Mouse (Mus musculus): ENCODE data around the gene Ikbke. TPM values are rescaled to one million over a fixed set of nuclear protein-coding genes. Genes with fewer than 3 reads are reported as not detected.
"Not testable (repeated sequence)": the region's sequence is repeated elsewhere in the genome, so short reads cannot be mapped to it uniquely, and the experiment has no call there.

Ikbke gene
- total RNA-seq, 2 experiments from 2014 or later, result 0.95 to 1.9 TPM

GRCm38 (mm10) chr1:131281731-131282130 is 2.3 kb upstream of the Ikbke start:
- DNase-seq, result no peak

- DNase-seq, result no peak
Observed at GRCm38 (mm10) chr1:131280280-131280679, 874 bp upstream of the Ikbke start.

DNA sequence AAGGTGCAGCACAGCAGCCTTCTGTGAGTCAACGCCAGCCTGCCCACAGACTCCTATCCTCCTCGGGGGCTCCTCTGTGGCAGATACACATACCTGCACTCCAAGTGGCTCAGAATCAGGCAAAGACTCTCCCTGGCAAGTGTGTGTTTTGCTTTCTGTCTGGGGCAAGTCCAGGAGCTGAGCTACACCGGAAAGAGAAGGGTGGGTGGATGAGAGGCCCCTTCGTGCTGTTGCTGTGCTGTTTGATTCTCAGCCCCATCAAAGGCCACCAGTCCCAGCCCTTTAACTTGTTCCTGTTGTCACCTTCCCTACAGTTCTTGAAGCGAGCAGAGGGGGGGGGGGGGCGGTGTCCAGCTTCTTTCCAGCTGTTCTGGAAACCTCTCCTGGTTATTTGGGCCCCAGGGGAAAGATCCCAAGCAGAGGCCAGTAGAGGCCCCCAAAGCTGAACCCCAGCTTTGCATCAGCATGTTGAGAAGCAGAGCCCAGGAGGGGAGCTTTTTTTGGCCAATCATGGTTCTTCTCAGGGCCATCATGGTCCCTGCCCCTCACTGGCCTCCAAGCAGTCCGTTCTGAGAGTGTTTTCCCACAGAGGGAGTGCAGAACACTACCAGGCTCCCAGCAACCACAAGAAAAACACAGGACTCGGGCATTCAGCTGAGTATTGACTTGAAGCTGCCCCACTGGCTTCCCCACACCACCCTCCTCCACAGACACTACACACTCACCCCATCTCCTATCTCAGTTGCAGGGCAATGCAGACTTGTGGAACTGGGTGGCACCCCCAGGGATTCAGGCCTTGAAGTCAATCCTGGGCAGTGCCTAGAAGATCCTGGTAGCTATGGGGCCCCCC is 575 bp downstream of the Ikbke start:
- no peak for DNase-seq

DNA sequence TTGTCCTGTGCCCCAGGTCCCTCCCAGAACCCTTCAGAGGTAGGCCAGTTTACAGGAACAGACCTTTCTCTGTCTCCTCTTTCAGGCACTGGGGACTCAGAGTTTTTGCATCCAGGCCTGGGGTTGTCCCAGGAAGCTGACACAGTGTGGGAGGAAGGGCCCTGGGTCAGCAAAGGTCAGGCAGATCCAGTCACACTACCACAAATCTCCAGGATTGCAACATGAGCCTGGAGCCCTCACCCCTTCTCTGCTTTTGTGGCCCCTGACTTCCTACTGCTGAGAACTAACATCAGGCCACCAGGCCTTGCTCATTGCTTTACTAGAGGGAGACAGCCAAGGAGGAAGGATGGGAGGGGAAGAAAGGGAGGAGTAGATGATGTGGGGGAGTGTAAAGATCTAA is 2.6 kb downstream of the Ikbke start:
- no peak for DNase-seq

- DNase-seq, result no peak
Observed at GRCm38 (mm10) chr1:131275577-131275976, 3.8 kb downstream of the Ikbke start.

GRCm38 (mm10) chr1:131274725-131275539 is 4.5 kb downstream of the Ikbke start:
- DNase-seq, result no peak

DNA sequence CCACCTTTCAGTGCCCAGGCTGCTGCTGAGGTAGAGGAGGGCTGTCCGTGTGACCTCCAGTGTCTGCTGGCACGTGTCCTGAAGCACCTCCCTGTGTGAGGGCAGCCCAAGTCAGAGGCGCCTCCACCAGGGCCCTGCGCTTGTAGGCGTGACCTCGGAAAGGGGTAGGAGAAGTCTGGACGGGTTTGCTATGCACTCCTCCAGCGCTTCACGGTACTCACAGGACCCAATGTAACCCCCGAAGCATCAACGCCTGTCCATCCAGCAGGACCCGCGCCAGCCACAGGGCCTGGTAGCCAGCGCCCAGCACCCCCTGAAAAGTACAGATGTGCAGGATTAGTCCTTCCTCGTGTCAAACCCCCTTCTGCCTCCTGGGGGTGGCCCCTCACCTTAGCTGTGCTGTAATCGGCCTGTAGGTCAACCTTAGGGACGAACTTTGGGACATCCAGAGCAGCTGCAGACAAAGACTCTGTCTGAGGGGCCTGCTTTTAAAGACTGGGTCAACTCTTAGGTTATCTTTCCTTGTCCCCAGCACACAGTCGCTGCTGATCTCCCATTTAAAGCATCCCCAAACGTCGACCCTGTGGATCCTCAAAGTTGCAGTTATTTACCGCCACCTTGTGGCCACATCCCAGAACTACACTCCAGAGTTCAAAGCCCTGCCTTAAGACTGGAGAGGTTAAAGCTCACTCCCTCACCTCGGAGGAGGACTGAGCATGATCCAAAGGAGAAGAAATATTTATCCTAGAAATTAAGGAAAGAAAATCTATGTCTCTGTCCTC is 9.4 kb downstream of the Ikbke start:
- no peak for DNase-seq

- DNase-seq, result no peak
Observed at GRCm38 (mm10) chr1:131268776-131269175, 10.6 kb downstream of the Ikbke start.

DNA sequence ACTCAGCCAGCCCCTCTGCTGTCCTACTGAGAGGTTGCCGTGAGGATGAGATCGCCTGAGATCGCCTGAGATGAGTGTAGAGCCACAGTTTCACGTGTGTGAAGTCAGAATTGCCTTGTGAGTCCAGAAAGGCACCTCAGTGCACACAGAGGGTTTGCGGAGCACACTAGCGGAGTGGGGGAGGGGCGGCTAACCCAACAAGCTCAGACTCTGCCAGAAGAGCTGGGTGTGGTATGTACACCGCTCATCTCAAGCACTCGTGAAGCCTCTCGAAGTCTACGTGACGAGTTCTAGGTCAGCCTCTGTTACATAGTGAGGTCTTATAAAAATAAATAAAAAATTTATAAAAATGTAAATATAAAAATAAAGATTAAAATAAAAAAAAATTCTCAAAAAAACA is 15.5 kb downstream of the Ikbke start:
- no peak for DNase-seq

DNA sequence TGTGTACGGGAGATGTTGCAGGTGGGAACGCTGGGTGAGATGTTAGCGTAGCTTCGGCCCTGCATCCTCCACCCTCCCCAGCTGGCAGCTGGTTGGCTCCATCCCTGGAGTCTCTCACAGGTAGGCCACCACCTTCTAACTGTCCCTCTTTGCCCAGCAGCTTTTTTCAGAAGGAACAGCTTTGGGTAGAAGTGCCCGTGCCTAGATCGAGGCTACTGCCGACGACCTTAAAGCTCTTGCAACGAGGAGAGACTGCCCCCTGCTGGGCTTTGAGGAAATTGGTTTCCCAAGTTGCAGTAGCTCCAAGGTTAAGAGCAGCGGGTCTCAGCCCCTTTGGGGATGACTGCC is 19.1 kb downstream of the Ikbke start:
- DNase-seq, result no peak

DNA sequence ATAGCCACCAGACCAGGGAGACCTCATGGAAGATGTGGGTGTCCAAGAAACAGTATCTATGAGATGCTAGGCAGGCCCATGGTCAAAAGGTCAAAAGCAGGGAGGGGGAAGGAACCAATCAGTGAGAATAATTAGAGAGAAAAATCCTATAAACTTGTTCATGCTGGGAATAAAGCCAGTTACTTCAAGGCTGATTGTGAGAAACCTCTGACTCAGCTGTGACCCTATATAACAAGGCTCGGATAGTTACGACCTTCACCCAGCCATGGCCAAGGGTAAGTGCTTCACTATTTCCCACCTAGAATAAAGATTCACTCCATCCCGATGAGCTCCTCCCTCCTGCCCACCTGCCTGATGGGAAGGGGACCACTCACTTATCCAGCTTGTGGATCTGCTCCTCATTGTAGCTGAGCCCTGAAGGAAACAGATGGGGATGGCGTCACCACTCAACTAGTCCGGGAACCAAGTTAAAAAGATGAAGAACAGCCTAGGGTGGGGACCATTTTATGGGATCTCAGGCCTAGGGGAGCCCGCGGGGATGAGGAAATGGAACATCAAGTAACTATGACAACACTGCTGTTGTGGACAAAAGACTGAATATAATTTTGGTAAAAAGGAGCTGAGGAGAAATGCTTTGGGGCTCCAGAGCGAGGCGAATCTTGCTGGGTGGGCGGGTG is 19.6 kb downstream of the Ikbke start:
- no peak for DNase-seq

- DNase-seq, result no peak
Observed at GRCm38 (mm10) chr1:131257288-131257687, 22.1 kb downstream of the Ikbke start.

DNA sequence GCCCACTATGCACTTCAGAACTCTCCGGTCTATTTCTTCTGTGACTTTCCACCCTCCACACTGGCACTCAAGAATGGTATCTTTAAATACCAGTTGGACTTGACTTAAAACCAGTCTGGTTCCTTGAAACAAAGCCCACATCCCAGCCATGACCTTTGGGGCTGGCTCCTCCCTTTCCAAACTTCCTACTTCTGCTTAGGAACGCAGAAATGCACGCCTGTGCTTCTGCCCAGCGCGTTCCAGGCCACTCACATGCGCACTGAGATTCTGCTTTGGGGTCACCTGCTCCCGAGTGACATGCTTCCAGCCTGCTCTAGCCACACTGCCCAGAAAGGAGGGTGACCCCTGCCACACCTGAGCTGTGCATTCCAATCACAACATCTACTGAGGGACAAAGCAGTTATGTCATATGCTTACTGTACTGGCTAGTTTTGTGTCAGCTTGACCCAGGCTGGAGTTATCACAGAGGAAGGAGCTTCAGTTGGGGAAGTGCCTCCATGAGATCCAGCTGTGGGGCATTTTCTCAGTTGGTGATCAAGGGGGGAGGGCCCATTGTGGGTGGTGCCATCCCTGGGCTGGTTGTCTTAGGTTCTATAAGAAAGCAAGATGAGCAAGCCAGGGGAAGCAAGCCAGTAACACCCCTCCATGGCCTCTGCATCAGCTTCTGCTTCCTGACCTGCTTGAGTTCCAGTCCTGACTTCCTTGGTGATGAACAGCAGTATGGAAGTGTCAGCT is 26.7 kb downstream of the Ikbke start:
- not testable (repeated sequence) for DNase-seq

- no peak for DNase-seq
Observed at GRCm38 (mm10) chr1:131246433-131247395, 32.7 kb downstream of the Ikbke start.

DNA sequence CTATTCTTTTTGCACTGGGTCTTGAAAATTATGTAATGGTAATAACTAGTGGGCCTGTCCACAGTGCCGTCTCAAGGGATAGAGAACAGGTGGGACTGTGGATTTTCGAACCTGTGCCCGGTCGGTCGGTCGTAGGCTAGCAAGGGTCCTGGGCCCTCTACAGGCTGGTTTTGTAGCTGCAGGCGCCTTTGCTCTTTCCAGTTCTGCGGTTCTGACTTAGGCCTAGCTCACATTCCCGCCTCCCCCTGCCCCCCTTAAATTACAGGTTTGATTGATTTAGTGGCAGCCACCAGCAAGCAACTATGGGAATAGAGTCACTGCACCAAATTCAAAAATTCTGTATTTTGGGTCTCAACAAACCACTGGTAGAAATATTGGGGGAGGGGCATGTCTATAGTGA is 33.5 kb downstream of the Ikbke start:
- DNase-seq, result no peak

DNA sequence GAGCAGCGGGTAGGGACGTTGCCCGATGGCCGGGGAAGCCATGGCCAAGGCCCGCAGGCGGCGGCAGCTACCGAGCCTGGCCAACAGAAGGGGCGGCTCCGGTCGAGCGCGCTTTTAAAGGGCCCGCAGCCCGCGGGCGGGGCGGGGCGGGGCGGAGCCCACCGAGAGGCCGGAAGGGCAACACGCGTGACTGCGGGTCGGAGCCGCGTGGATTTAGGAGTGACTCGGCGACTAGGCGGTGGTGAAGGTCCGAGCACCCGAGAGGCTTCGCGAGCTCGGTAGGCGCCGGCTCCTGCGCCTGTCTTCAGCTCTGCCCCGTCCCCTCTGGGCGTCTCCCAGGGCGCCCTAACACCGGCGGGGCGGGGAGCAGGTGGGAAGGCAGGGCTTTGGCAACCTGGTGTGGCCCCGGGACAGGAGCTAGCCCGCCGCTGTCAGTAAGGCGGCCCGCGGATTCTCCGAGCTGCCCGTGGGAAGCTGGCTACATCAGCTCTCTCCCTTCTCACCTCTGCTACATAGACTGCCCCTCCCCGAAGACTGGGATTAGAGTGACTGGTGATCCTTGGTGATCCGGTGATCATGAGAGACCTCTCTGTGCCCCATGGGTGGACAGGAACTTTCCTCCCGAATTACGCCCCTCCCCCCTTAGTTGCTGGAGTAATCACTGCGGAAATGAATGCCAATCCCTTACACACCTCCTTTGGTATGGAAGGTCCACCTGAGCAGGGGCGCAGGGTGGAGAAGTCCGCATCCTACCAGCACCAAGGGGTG is 34.1 kb downstream of the Ikbke start, which contains the start of gene Rassf5:
Rassf5 (minus strand) TSS at position 170 of the 768 bp plus-strand sequence.
- DNase-seq, result peak; percentile 75

GRCm38 (mm10) chr1:131244536-131245088 is 34.8 kb downstream of the Ikbke start:
- no peak for DNase-seq

GRCm38 (mm10) chr1:131242956-131243355 is 36.5 kb downstream of the Ikbke start:
- DNase-seq, result no peak
